Mouse (Mus musculus) adrenal gland, adult 18-20 months (tissue): ENCODE results near the gene Spata5. TPM values are rescaled to one million over a fixed set of nuclear protein-coding genes. Genes with fewer than 3 reads are reported as not detected.

Experiments used
- DNase-seq, 2 experiments: peaks; one replicate each; pipeline ENCODE4 v3.0.0; 2021 to 2022; ENCODE audit warnings: low spot score in 2 of 2
- long read RNA-seq, 2 experiments: library from polyadenylated mRNA; stranded (forward); transcript quantifications; one replicate each; pipeline ENCODE4 v2.0.0; 2021
- total RNA-seq, 2 experiments: library from RNA; stranded (reverse); gene quantifications; 1 replicate in 1 of 2; 2 replicates in 1 of 2; pipeline ENCODE4 v1.2.3; 2021

Gene Spata5
- total RNA-seq = 10 to 100 TPM; 43.6 to 51.2 TPM
- long read RNA-seq, experiment 1, transcript Spata5-202 (16 exons, 3,295 nt) = major isoform, 15 of 35 reads
- long read RNA-seq, experiment 1, transcript Spata5-201 (16 exons, 2,890 nt) = minor isoform, 9 of 35 reads
- long read RNA-seq, experiment 1, partial matches to known transcripts = 2 of 35 reads
- long read RNA-seq, experiment 1, other reads (novel, unspliced or antisense) = 5 of 35 reads
- long read RNA-seq, experiment 2, transcript Spata5-201 (16 exons, 2,890 nt) = minor isoform, 10 of 56 reads
- long read RNA-seq, experiment 2, transcript Spata5-202 (16 exons, 3,295 nt) = major isoform, 41 of 56 reads
- long read RNA-seq, experiment 2, partial matches to known transcripts = 2 of 56 reads
- long read RNA-seq, experiment 2, other reads (novel, unspliced or antisense) = 1 of 56 reads

GRCm38 (mm10) chr3:37419458-37419991 is at the start of gene Spata5:
Gene Spata5 (plus strand): TSS chr3:37419896.
- DNase-seq = peak; percentile 90 to 93

- DNase-seq = no peak
Observed at GRCm38 (mm10) chr3:37370407-37370806, 49.3 kb upstream of the Spata5 start.

- DNase-seq = no peak
Observed at GRCm38 (mm10) chr3:37373712-37374111, 46.0 kb upstream of the Spata5 start.

GRCm38 (mm10) chr3:37377926-37378325 is 41.8 kb upstream of the Spata5 start:
- DNase-seq = no peak

- DNase-seq = peak; percentile 22 to 28
Observed at GRCm38 (mm10) chr3:37378412-37378811, 41.3 kb upstream of the Spata5 start.

- DNase-seq = no peak
Observed at GRCm38 (mm10) chr3:37379201-37379600, 40.5 kb upstream of the Spata5 start.

GRCm38 (mm10) chr3:37379930-37380881 is 39.5 kb upstream of the Spata5 start:
- DNase-seq = no peak

- DNase-seq = no peak
Observed at GRCm38 (mm10) chr3:37381457-37381856, 38.2 kb upstream of the Spata5 start.

- no peak for DNase-seq
Observed at GRCm38 (mm10) chr3:37383096-37383765, 36.5 kb upstream of the Spata5 start.

GRCm38 (mm10) chr3:37387310-37387709 is 32.4 kb upstream of the Spata5 start:
- no peak for DNase-seq

GRCm38 (mm10) chr3:37396930-37397608 is 22.6 kb upstream of the Spata5 start:
- no peak for DNase-seq

GRCm38 (mm10) chr3:37397646-37398045 is 22.1 kb upstream of the Spata5 start:
- no peak for DNase-seq

- DNase-seq = no peak
Observed at GRCm38 (mm10) chr3:37398661-37399395, 20.9 kb upstream of the Spata5 start.

GRCm38 (mm10) chr3:37401729-37402610 is 17.7 kb upstream of the Spata5 start:
- DNase-seq = peak; percentile 43 to 46

- DNase-seq = no peak
Observed at GRCm38 (mm10) chr3:37407598-37407997, 12.1 kb upstream of the Spata5 start.

- DNase-seq = no peak
Observed at GRCm38 (mm10) chr3:37413446-37413845, 6.2 kb upstream of the Spata5 start.

- DNase-seq = peak; percentile 71 to 80
Observed at GRCm38 (mm10) chr3:37414413-37414960, 5.2 kb upstream of the Spata5 start.

- no peak for DNase-seq
Observed at GRCm38 (mm10) chr3:37418341-37418740, 1.4 kb upstream of the Spata5 start.
